In the genomic region with DNA sequence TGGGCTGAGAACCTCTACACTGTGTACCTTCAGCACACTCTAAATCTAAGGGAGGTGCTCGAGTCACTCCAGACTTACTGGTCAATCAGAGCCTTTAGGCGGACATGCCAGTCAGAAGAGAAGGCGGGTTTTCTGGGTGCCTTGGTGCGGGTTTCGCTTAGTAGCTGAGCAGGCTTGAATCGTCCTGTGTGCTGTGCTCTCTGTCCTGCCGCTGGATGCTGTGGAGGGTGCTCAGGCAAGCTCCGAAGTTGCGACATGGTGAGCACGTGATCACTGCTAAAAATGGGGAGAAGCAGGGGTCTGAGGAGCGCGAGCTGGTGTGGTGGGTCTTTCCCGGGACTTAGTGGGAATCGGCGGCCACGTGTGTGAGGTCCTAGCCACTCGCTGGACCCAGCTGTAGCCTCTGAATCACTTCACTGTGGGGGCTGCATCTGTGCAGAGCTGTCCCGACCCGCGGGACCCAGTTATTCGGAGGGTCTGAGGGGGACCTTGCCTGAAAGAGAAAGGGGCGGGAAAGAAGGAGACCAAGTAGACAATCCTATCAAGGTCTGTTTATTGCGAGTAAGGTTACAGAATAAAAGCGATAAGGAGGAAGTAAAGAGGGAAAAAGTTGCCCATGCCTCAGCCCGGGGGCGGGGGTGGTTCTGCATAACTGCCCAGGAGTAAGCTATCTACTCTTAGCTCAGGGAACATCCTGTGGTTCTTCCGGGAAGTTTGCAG, we compare ENCODE assay signal across 9 mouse cellular contexts. TPM values are rescaled to one million over a fixed set of nuclear protein-coding genes. Genes with fewer than 3 reads are reported as not detected.
DNase-seq lines count a peak whose midpoint lies in the region; ATAC-seq lines count a peak whose summit lies in the region.
"Had no signal": no experiment of that assay in that cellular context is flagged by ENCODE, and none has a peak within 500 bp of the region (broad histone marks: within the 10 kb centered on the region; RNA-seq: fewer than 3 reads in every experiment).

No protein-coding gene starts in this region.

- peak overlapping the region; percentile 58 for H3K4me3 ChIP-seq in embryonic facial prominence, embryonic 10.5 days
- H3K4me3 ChIP-seq in hindbrain, embryonic 15.5 days = peak overlapping the region; percentile 43
- H3K4me3 ChIP-seq in neural tube, embryonic 14.5 days (ENCODE audit: low read depth, low read length) = peak overlapping the region; percentile 28
- H3K4me3 ChIP-seq: erythroblast, embryonic 14.5 days had no signal

- WGBS in embryonic facial prominence, embryonic 10.5 days = 8% methylated on average over 27 of the region's 27 CpGs
- WGBS in hindbrain, embryonic 15.5 days = 6% methylated on average over 27 of the region's 27 CpGs
- 7% methylated on average over 27 of the region's 27 CpGs for WGBS in neural tube, embryonic 14.5 days

- peaks cover 8% of the 10 kb centered on the region for H3K4me1 ChIP-seq in embryonic facial prominence, embryonic 10.5 days
- no peaks in the 10 kb centered on the region; the same call in 1 of the 2 replicates for H3K4me1 ChIP-seq in hindbrain, embryonic 15.5 days (replicated peaks)
- H3K4me1 ChIP-seq in neural tube, embryonic 14.5 days (ENCODE audit: control insufficient read depth, insufficient read depth, low read length) = no peaks in the 10 kb centered on the region

- peaks cover 26% of the 10 kb centered on the region for H3K27me3 ChIP-seq in embryonic facial prominence, embryonic 10.5 days (replicated peaks; ENCODE audit: low read depth, poor library complexity, severe bottlenecking)
- no peaks in the 10 kb centered on the region for H3K27me3 ChIP-seq in hindbrain, embryonic 15.5 days
- H3K27me3 ChIP-seq in neural tube, embryonic 14.5 days (ENCODE audit: control insufficient read depth, insufficient read depth, low read length) = no peaks in the 10 kb centered on the region

- ATAC-seq in hindbrain, embryonic 15.5 days (ENCODE audit: low FRiP score, low read depth) = peak; percentile 68
- ATAC-seq in neural tube, embryonic 14.5 days (ENCODE audit: low read depth) = peak; percentile 68

- H3K36me3 ChIP-seq in embryonic facial prominence, embryonic 10.5 days (replicated peaks) = no peaks in the 10 kb centered on the region
- H3K36me3 ChIP-seq in hindbrain, embryonic 15.5 days = no peaks in the 10 kb centered on the region
- H3K36me3 ChIP-seq in neural tube, embryonic 14.5 days (ENCODE audit: control insufficient read depth, insufficient read depth, low read length) = no peaks in the 10 kb centered on the region

- peak overlapping the region; percentile 37 for H3K9ac ChIP-seq in hindbrain, embryonic 15.5 days
- H3K9ac ChIP-seq in neural tube, embryonic 14.5 days (replicated peaks; ENCODE audit: low read depth, low read length) = no peak overlapping the region; the same call in 1 of the 2 replicates

- DNase-seq in thymus, postnatal 4 days = peak; percentile 22
- no peak for DNase-seq in thymus, postnatal 10 days (ENCODE audit: low spot score in 2 of 2)
- DNase-seq in embryonic facial prominence, embryonic 10.5 days (ENCODE audit: low spot score) = peak; percentile 31
- DNase-seq in lung, adult 18-20 months = peak; percentile 18 to 32
- DNase-seq in left cerebral cortex, adult 9 months (ENCODE audit: low spot score in 2 of 2) = no peak
- no peak for DNase-seq in T-cell, adult 2 months (ENCODE audit: low spot score)

- H3K27ac ChIP-seq in embryonic facial prominence, embryonic 10.5 days (replicated peaks) = peak overlapping the region; percentile 35; the same call in 1 of the 2 replicates
- H3K27ac ChIP-seq in hindbrain, embryonic 15.5 days (replicated peaks) = no peak overlapping the region
- no peak overlapping the region for H3K27ac ChIP-seq in neural tube, embryonic 14.5 days (ENCODE audit: low read depth, low read length)

- no peaks in the 10 kb centered on the region for H3K9me3 ChIP-seq in embryonic facial prominence, embryonic 10.5 days
- H3K9me3 ChIP-seq in hindbrain, embryonic 15.5 days = no peaks in the 10 kb centered on the region
- no peaks in the 10 kb centered on the region for H3K9me3 ChIP-seq in neural tube, embryonic 14.5 days (ENCODE audit: control insufficient read depth, low read length)

- peak overlapping the region; percentile 84 for H3K4me2 ChIP-seq in hindbrain, embryonic 15.5 days
- H3K4me2 ChIP-seq in neural tube, embryonic 14.5 days (ENCODE audit: low read depth, low read length) = peak overlapping the region; percentile 65

RNA-seq across cellular contexts. Expression of a gene that starts 11.2 kb away (rescaled TPM):
- polyA plus RNA-seq in embryonic facial prominence, embryonic 10.5 days (2016; fragmentation: Nextera tagmentation; extraction: Ambion mirVana) = 27.7 and 35.2 TPM in 2 replicates
- polyA plus RNA-seq in hindbrain, embryonic 15.5 days (2015; fragmentation: Nextera tagmentation; extraction: Ambion mirVana) = 47.7 and 56.9 TPM in 2 replicates
- 47.6 and 63.2 TPM in 2 replicates for polyA plus RNA-seq in neural tube, embryonic 14.5 days (2014; fragmentation: Nextera tagmentation; extraction: Ambion mirVana)

RNA-seq across cellular contexts. Expression of a gene that starts 24.2 kb away (rescaled TPM):
- 0.10 TPM in 1 of 2 replicates, not detected in the other for polyA plus RNA-seq in embryonic facial prominence, embryonic 10.5 days (2016; fragmentation: Nextera tagmentation; extraction: Ambion mirVana)
- polyA plus RNA-seq in hindbrain, embryonic 15.5 days (2015; fragmentation: Nextera tagmentation; extraction: Ambion mirVana) = 0.18 TPM in 1 of 2 replicates, not detected in the other
- polyA plus RNA-seq in neural tube, embryonic 14.5 days (2014; fragmentation: Nextera tagmentation; extraction: Ambion mirVana) = 0.17 and 0.36 TPM in 2 replicates
- polyA plus RNA-seq: erythroblast, embryonic 14.5 days had no signal

RNA-seq across cellular contexts. Expression of a gene that starts 31.8 kb away (rescaled TPM):
- polyA plus RNA-seq in embryonic facial prominence, embryonic 10.5 days (2016; fragmentation: Nextera tagmentation; extraction: Ambion mirVana) = not detected in 2 replicates
- not detected in 2 replicates for polyA plus RNA-seq in hindbrain, embryonic 15.5 days (2015; fragmentation: Nextera tagmentation; extraction: Ambion mirVana)
- polyA plus RNA-seq in neural tube, embryonic 14.5 days (2014; fragmentation: Nextera tagmentation; extraction: Ambion mirVana) = not detected in 2 replicates
- polyA plus RNA-seq: erythroblast, embryonic 14.5 days had no signal

Comparison
In these comparisons a context has a peak if more than half of its experiments do, and no peak if none do; other contexts are left out.
1. DNase-seq: peak in thymus, postnatal 4 days (single experiment), embryonic facial prominence, embryonic 10.5 days (single experiment) and lung, adult 18-20 months (2 of 2); none in thymus, postnatal 10 days (0 of 2), left cerebral cortex, adult 9 months (0 of 2) and T-cell, adult 2 months (single experiment).
2. Peak in every context shown above with its lines, with median percentiles within 50 percentile points of each other: H3K4me3 ChIP-seq.